Mouse (Mus musculus): ENCODE measurements around the gene Pcdh9. TPM values are rescaled to one million over a fixed set of nuclear protein-coding genes. Genes with fewer than 3 reads are reported as not detected.
"Not testable (repeated sequence)": the region's sequence is repeated elsewhere in the genome, so short reads cannot be mapped to it uniquely, and the experiment has no call there.

Gene Pcdh9
- polyA plus RNA-seq, 1 experiment from 2014 or later = 8.3 TPM

- Histone ChIP-seq H3K9me3 (no peaks in the 10 kb centered on the region), H3K4me2 (no peak overlapping the region)
- no peak for ATAC-seq (ENCODE audit: extremely low read depth, insufficient number of reproducible peaks, low FRiP score, low TSS enrichment)
These were observed 606.5 kb downstream of the Pcdh9 start for GRCm38 (mm10) chr14:93284009-93284408.

DNA sequence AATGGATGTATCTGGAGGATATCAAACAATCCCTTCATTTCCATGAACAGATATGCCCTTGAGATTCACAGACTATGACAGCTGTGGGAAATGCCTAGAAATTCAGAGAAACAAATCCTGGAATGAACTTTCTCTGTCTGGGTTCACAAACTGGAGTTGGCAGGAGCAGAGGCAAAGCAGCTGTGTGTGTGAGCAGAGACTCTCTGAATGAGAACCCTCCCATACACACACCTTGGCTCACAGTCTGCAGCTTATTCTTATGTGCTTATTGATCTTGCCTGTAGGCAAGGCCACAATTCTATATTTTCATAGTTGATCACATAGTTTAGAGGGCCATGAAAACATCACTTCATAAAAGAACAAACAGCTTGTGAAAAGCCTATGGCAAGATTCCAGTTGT lies 614.8 kb downstream of the Pcdh9 start:
- no peak overlapping the region for H3K4me2 ChIP-seq
- no peak for ATAC-seq (ENCODE audit: extremely low read depth, insufficient number of reproducible peaks, low FRiP score, low TSS enrichment)
- no peak overlapping the region for H3K27ac ChIP-seq (replicated peaks)
- no peaks in the 10 kb centered on the region for H3K27me3 ChIP-seq (replicated peaks)
- no peaks in the 10 kb centered on the region for H3K9me3 ChIP-seq
- H3K4me1 ChIP-seq = 0 out of 2 replicates have a peak, but pooled peaks cover 3% of the 10 kb centered on the region
- no peak overlapping the region for H3K4me3 ChIP-seq
- no peaks in the 10 kb centered on the region for H3K36me3 ChIP-seq
- no peak overlapping the region for H3K9ac ChIP-seq

More at GRCm38 (mm10) chr14:93284009-93284408, 606.5 kb downstream of the Pcdh9 start:
- H3K36me3 ChIP-seq = no peaks in the 10 kb centered on the region
- 73% methylated on average over 3 of the region's 3 CpGs for WGBS
- no peaks in the 10 kb centered on the region for H3K27me3 ChIP-seq (replicated peaks)
- no peak overlapping the region for H3K27ac ChIP-seq (replicated peaks)
- no peaks in the 10 kb centered on the region for H3K4me1 ChIP-seq
- H3K4me3 ChIP-seq = no peak overlapping the region
- H3K9ac ChIP-seq = no peak overlapping the region

GRCm38 (mm10) chr14:93274767-93275166 lies 615.7 kb downstream of the Pcdh9 start:
- no peak overlapping the region for H3K4me2 ChIP-seq
- no peaks in the 10 kb centered on the region for H3K27me3 ChIP-seq (replicated peaks)
- ATAC-seq (ENCODE audit: extremely low read depth, insufficient number of reproducible peaks, low FRiP score, low TSS enrichment) = no peak
- H3K4me1 ChIP-seq = 0 out of 2 replicates have a peak, but pooled peaks cover 3% of the 10 kb centered on the region
- H3K9me3 ChIP-seq = no peaks in the 10 kb centered on the region
- no peak overlapping the region for H3K9ac ChIP-seq
- H3K36me3 ChIP-seq = no peaks in the 10 kb centered on the region
- H3K4me3 ChIP-seq = no peak overlapping the region
- no peak overlapping the region for H3K27ac ChIP-seq (replicated peaks)

GRCm38 (mm10) chr14:93253411-93253810 lies 637.1 kb downstream of the Pcdh9 start:
- 81% methylated on average over 1 of the region's 1 CpGs for WGBS
- Histone ChIP-seq H3K9me3 (no peaks in the 10 kb centered on the region), H3K36me3 (no peaks in the 10 kb centered on the region), H3K4me1 (no peaks in the 10 kb centered on the region), H3K4me3 (no peak overlapping the region), H3K4me2 (no peak overlapping the region), H3K9ac (no peak overlapping the region), H3K27me3 (replicated peaks) (no peaks in the 10 kb centered on the region), H3K27ac (replicated peaks) (no peak overlapping the region)
- no peak for ATAC-seq (ENCODE audit: extremely low read depth, insufficient number of reproducible peaks, low FRiP score, low TSS enrichment)

DNA sequence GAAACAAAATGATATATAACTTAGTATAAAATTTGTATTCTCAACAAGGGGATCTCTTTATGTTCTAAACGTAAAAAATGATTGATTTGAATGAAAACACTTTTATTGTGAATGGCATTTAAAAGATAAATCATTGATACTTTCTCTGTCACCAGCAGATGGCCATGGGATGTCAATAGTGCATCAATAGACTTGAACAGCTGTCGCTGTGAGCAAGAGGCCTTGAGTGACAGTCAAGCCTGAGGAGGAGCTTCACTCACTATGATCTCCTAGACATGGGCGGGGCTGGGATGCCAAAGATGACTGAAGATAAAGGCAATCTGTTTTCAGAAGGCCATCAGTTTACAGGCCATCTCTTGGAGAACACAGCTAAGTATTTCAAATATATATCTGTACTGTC lies 650.2 kb downstream of the Pcdh9 start:
- H3K4me2 ChIP-seq = no peak overlapping the region
- WGBS = 65% methylated on average over 3 of the region's 3 CpGs
- H3K27me3 ChIP-seq (replicated peaks) = no peaks in the 10 kb centered on the region
- no peak overlapping the region for H3K4me3 ChIP-seq
- no peaks in the 10 kb centered on the region for H3K36me3 ChIP-seq
- H3K4me1 ChIP-seq = no peaks in the 10 kb centered on the region
- ATAC-seq (ENCODE audit: extremely low read depth, insufficient number of reproducible peaks, low FRiP score, low TSS enrichment) = no peak
- no peak overlapping the region for H3K9ac ChIP-seq
- no peak overlapping the region for H3K27ac ChIP-seq (replicated peaks)
- H3K9me3 ChIP-seq = no peaks in the 10 kb centered on the region

GRCm38 (mm10) chr14:93234333-93234732 lies 656.1 kb downstream of the Pcdh9 start:
- no peak for ATAC-seq (ENCODE audit: extremely low read depth, insufficient number of reproducible peaks, low FRiP score, low TSS enrichment)
- no peaks in the 10 kb centered on the region for H3K36me3 ChIP-seq
- no peaks in the 10 kb centered on the region for H3K9me3 ChIP-seq

DNA sequence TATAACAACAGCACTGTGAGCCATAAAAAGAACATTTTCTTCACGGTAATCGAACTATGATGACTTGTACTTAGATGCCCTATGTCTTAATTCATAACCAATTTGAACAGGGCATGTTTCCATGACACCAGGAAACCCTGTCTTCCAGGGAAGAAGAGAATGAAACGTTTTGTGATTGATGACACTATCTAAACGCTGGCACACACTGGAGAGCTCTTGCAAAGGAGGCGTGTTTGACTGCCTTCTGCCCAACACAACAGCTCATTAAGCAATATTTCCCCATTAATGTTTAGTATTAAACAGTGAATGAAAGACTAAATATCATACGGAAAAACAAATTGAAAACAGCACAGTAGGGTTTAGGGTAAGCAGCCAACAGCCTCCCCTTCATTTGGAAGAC lies 656.9 kb downstream of the Pcdh9 start:
- 61% methylated on average over 6 of the region's 6 CpGs for WGBS
- H3K9me3 ChIP-seq = no peaks in the 10 kb centered on the region
- no peak overlapping the region for H3K4me2 ChIP-seq
- no peaks in the 10 kb centered on the region for H3K4me1 ChIP-seq
- H3K27ac ChIP-seq (replicated peaks) = no peak overlapping the region
- no peaks in the 10 kb centered on the region for H3K27me3 ChIP-seq (replicated peaks)
- H3K36me3 ChIP-seq = no peaks in the 10 kb centered on the region
- no peak for ATAC-seq (ENCODE audit: extremely low read depth, insufficient number of reproducible peaks, low FRiP score, low TSS enrichment)
- no peak overlapping the region for H3K9ac ChIP-seq
- H3K4me3 ChIP-seq = no peak overlapping the region

More at GRCm38 (mm10) chr14:93234333-93234732, 656.1 kb downstream of the Pcdh9 start:
- Histone ChIP-seq H3K9ac (no peak overlapping the region), H3K4me2 (no peak overlapping the region), H3K4me3 (no peak overlapping the region), H3K4me1 (no peaks in the 10 kb centered on the region), H3K27me3 (replicated peaks) (no peaks in the 10 kb centered on the region), H3K27ac (replicated peaks) (no peak overlapping the region)
- WGBS = 76% methylated on average over 3 of the region's 3 CpGs

GRCm38 (mm10) chr14:93214846-93215245 lies 675.6 kb downstream of the Pcdh9 start:
- H3K9ac ChIP-seq; H3K4me2 ChIP-seq; H3K4me1 ChIP-seq; H3K36me3 ChIP-seq; H3K27ac ChIP-seq (replicated peaks); ATAC-seq (ENCODE audit: extremely low read depth, insufficient number of reproducible peaks, low FRiP score, low TSS enrichment); H3K27me3 ChIP-seq (replicated peaks); H3K9me3 ChIP-seq; H3K4me3 ChIP-seq: not testable (repeated sequence)
- WGBS = 74% methylated on average over 6 of the region's 15 CpGs

- H3K4me3 ChIP-seq = no peak overlapping the region
- 61% methylated on average over 2 of the region's 2 CpGs for WGBS
These were observed 690.7 kb downstream of the Pcdh9 start for GRCm38 (mm10) chr14:93199791-93200190.

DNA sequence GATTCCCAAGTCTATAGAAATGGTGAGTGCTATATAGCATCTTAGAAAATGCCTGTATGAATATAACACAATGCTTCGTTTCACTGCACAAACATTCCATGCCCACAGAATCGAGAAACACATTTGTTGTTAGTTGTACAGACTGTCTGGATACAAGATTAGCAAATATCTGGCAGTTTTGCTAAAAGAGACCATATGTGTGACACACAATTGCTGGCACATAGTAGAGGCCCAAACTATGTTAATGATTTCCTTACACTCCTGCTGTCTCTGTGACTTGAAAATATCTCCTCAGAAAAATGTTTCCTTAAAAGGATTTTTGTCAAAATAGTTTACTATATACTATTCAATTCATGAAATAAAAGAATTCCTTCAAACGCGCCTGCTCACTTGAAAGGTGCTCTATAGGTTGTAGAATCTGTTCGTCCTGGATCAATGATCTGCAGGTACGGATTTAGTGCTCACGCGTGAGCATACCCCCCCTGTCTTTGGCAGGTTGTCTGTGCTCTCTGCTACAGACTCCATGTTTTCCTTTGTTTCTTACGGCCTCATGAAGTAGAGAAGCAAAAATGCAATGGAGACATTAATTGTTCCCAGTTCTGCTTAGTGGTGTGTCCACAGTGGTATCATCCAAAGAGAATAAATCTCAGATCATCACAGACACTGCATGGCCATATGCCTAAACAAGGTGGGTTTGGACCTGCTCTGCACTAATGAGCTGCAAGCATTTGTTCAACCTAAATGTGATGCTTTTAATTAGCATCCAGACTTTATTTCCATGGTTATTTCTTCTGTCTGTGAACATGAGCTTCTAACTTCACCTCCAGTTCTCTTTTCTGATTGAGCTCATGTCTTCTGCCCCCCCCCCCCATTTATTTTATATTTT lies 707.6 kb downstream of the Pcdh9 start:
- Histone ChIP-seq H3K27me3 (replicated peaks) (no peaks in the 10 kb centered on the region), H3K9me3 (no peaks in the 10 kb centered on the region), H3K27ac (replicated peaks) (no peak overlapping the region), H3K4me1 (no peaks in the 10 kb centered on the region), H3K4me3 (no peak overlapping the region), H3K36me3 (no peaks in the 10 kb centered on the region), H3K4me2 (no peak overlapping the region), H3K9ac (no peak overlapping the region)
- ATAC-seq (ENCODE audit: extremely low read depth, insufficient number of reproducible peaks, low FRiP score, low TSS enrichment) = no peak
- WGBS = 76% methylated on average over 9 of the region's 9 CpGs

More at GRCm38 (mm10) chr14:93199791-93200190, 690.7 kb downstream of the Pcdh9 start:
- no peak for ATAC-seq (ENCODE audit: extremely low read depth, insufficient number of reproducible peaks, low FRiP score, low TSS enrichment)
- H3K27ac ChIP-seq (replicated peaks) = no peak overlapping the region
- no peaks in the 10 kb centered on the region for H3K9me3 ChIP-seq
- no peaks in the 10 kb centered on the region for H3K4me1 ChIP-seq
- H3K36me3 ChIP-seq = no peaks in the 10 kb centered on the region
- no peak overlapping the region for H3K9ac ChIP-seq
- H3K4me2 ChIP-seq = no peak overlapping the region
- no peaks in the 10 kb centered on the region for H3K27me3 ChIP-seq (replicated peaks)

GRCm38 (mm10) chr14:93169201-93169600 lies 721.3 kb downstream of the Pcdh9 start:
- Histone ChIP-seq H3K9ac (no peak overlapping the region), H3K4me3 (no peak overlapping the region)
- ATAC-seq (ENCODE audit: extremely low read depth, insufficient number of reproducible peaks, low FRiP score, low TSS enrichment) = no peak

DNA sequence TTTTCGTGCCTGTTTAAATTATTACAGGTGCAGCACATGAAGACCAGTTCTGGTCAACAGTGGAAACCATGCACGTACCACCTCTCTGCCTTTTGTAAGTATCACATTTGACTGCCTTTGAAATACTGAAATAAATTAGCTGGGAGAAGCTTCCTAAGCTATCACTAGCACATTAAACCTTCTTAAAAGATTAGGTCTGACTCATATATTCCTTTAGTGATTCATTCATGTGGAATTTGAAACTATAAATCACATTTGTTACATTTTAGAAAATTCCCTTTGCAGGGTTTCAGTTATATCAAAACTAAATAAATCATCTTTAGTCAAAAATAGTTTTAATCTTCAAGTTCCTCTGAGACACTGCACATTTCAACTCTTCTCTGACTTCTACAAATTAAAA lies 722.1 kb downstream of the Pcdh9 start:
- Histone ChIP-seq H3K36me3 (no peaks in the 10 kb centered on the region), H3K9me3 (no peaks in the 10 kb centered on the region), H3K4me2 (no peak overlapping the region), H3K4me1 (no peaks in the 10 kb centered on the region), H3K4me3 (no peak overlapping the region), H3K27me3 (replicated peaks) (no peaks in the 10 kb centered on the region), H3K9ac (no peak overlapping the region), H3K27ac (replicated peaks) (no peak overlapping the region)
- ATAC-seq (ENCODE audit: extremely low read depth, insufficient number of reproducible peaks, low FRiP score, low TSS enrichment) = no peak
- 69% methylated on average over 2 of the region's 2 CpGs for WGBS

More at GRCm38 (mm10) chr14:93169201-93169600, 721.3 kb downstream of the Pcdh9 start:
- Histone ChIP-seq H3K4me1 (no peaks in the 10 kb centered on the region), H3K27me3 (replicated peaks) (no peaks in the 10 kb centered on the region), H3K36me3 (no peaks in the 10 kb centered on the region), H3K4me2 (no peak overlapping the region), H3K9me3 (no peaks in the 10 kb centered on the region), H3K27ac (replicated peaks) (no peak overlapping the region)
